ENCODE assay signal across 8 mouse cellular contexts in the genomic region with DNA sequence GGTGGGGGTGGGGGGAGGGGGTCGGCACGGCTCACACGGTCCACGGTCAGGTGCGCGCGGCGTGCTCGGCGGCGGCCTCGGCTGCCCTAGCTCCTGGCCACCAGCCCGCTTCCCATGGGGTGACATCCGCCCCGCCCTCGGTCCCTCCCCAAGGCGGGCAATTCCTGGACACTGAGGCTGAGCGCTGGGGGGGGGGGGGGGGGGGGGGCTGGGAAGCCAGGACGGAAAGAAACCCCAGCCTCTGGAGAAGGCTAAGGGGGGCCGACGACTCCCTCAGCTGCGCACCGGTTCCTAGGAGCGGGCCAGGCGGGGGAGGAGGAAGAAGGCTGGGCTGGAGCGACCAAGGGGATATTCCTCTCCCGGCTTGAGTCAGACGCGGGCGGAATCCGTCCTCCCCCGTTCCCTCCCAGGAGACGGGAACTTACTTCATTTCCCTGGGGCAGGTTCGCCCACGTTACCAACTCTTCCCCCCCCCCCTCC. TPM values are rescaled to one million over a fixed set of nuclear protein-coding genes. Genes with fewer than 3 reads are reported as not detected.
DNase-seq lines count a peak whose midpoint lies in the region; ATAC-seq and TF ChIP-seq lines count a peak whose summit lies in the region.

No protein-coding gene starts in this region.

- DNase-seq in Patski (ENCODE audit: low read depth, low spot score) = no peak
- peak; percentile 88 to 92 for DNase-seq in cerebellum, adult 2 months
- DNase-seq in heart, postnatal 14 days = peak; percentile 93
- peak; percentile 66 to 85 for DNase-seq in layer of hippocampus, postnatal 25 days (ENCODE audit: extremely low spot score in 1 of 2, low spot score in 1 of 2)
- peak; percentile 68 for DNase-seq in ovary, postnatal 14 days (ENCODE audit: low spot score)
- peak; percentile 83 to 88 for DNase-seq in urinary bladder, postnatal 36 days (ENCODE audit: low spot score in 2 of 2)

- TF ChIP-seq POLR2A in cerebellum, adult 2 months (IDR thresholded peaks at IDR 0.05; ENCODE audit: borderline replicate concordance, insufficient read depth, low read length) = no peak; the same call in 1 of the 2 replicates

- no peaks in the 10 kb centered on the region for H3K36me3 ChIP-seq in forebrain, embryonic 16.5 days (ENCODE audit: control insufficient read depth, insufficient read depth)
- H3K36me3 ChIP-seq in lung, embryonic 16.5 days (ENCODE audit: control insufficient read depth, insufficient read depth, low read length) = peaks cover 3% of the 10 kb centered on the region; the same call in 1 of the 2 replicates

- no peak for TF ChIP-seq CTCF in Patski (IDR thresholded peaks at IDR 0.05)
- TF ChIP-seq CTCF in cerebellum, adult 2 months (IDR thresholded peaks at IDR 0.05; ENCODE audit: borderline replicate concordance, insufficient read depth, low read depth, low read length) = no peak

- POLR2A ChIA-PET in Patski (lab: Charles Lee) = interaction anchor here (0.6 to 5.6 kb wide), 9 partner anchors 9 to 214 kb away, joined by 3 to 46 read pairs (median 5); no protein-coding TSS in a partner anchor

- in situ Hi-C loops in Patski (cut with MboI; ENCODE audit: low pct_unique_long_range_greater_than_20kb) = loop anchor here (5.0 kb wide), 2 partner anchors 122 to 202 kb away; no protein-coding TSS in a partner anchor

- 0% methylated on average over 28 of the region's 35 CpGs for WGBS in cerebellum, adult 2 months
- 0% methylated on average over 20 of the region's 35 CpGs for WGBS in forebrain, embryonic 16.5 days
- 0% methylated on average over 29 of the region's 35 CpGs for WGBS in lung, embryonic 16.5 days

- peak overlapping the region; percentile 98 for H3K27ac ChIP-seq in cerebellum, adult 2 months (ENCODE audit: insufficient read depth, low read length)
- H3K27ac ChIP-seq in forebrain, embryonic 16.5 days (ENCODE audit: low read length) = peak overlapping the region; percentile 90
- peak overlapping the region; percentile 99 for H3K27ac ChIP-seq in lung, embryonic 16.5 days (ENCODE audit: low read length)

- peak; percentile 75 for ATAC-seq in Patski
- ATAC-seq in forebrain, embryonic 16.5 days = peak; percentile 77
- ATAC-seq in lung, embryonic 16.5 days (ENCODE audit: low read depth) = peak; percentile 82

- CTCF ChIA-PET in Patski (lab: Charles Lee) = interaction anchor here (1.0 to 6.9 kb wide), 7 partner anchors 50 to 212 kb away, joined by 3 to 56 read pairs (median 4); no protein-coding TSS in a partner anchor

- no peaks in the 10 kb centered on the region for H3K9me3 ChIP-seq in forebrain, embryonic 16.5 days (ENCODE audit: control insufficient read depth, low read length)
- H3K9me3 ChIP-seq in lung, embryonic 16.5 days (ENCODE audit: control insufficient read depth, low read length) = no peaks in the 10 kb centered on the region

- H3K9ac ChIP-seq in forebrain, embryonic 16.5 days (replicated peaks; ENCODE audit: low read depth, low read length) = peak overlapping the region; percentile 78
- peak overlapping the region; percentile 72 for H3K9ac ChIP-seq in lung, embryonic 16.5 days (ENCODE audit: low read length)

- peak overlapping the region; percentile 96 for H3K4me3 ChIP-seq in cerebellum, adult 2 months (replicated peaks; ENCODE audit: insufficient read depth, low read depth, low read length)
- peak overlapping the region; percentile 73 for H3K4me3 ChIP-seq in forebrain, embryonic 16.5 days (replicated peaks; ENCODE audit: low read length)
- peak overlapping the region; percentile 68 for H3K4me3 ChIP-seq in lung, embryonic 16.5 days (ENCODE audit: low read length)

- H3K4me1 ChIP-seq in cerebellum, adult 2 months (ENCODE audit: control insufficient read depth, insufficient read depth, low read length) = peaks cover 6% of the 10 kb centered on the region
- peaks cover 24% of the 10 kb centered on the region for H3K4me1 ChIP-seq in forebrain, embryonic 16.5 days (replicated peaks; ENCODE audit: control insufficient read depth, insufficient read depth, low read length)
- H3K4me1 ChIP-seq in lung, embryonic 16.5 days (replicated peaks; ENCODE audit: control insufficient read depth, insufficient read depth, low read length) = peaks cover 11% of the 10 kb centered on the region

- H3K27me3 ChIP-seq in Patski = no peaks in the 10 kb centered on the region
- no peaks in the 10 kb centered on the region for H3K27me3 ChIP-seq in cerebellum, adult 2 months (ENCODE audit: control insufficient read depth, insufficient read depth, low read length)
- H3K27me3 ChIP-seq in forebrain, embryonic 16.5 days (replicated peaks; ENCODE audit: control insufficient read depth, insufficient read depth, low read length) = 0 out of 2 replicates have a peak, but pooled peaks cover 2% of the 10 kb centered on the region
- no peaks in the 10 kb centered on the region for H3K27me3 ChIP-seq in lung, embryonic 16.5 days (ENCODE audit: control insufficient read depth, insufficient read depth, low read depth, low read length)

- intact Hi-C loops in heart, postnatal 14 days (cut with DNase I) = loop anchor here (1.0 to 5.0 kb wide), 4 partner anchors 49 to 202 kb away; no protein-coding TSS in a partner anchor

- H3K4me2 ChIP-seq in forebrain, embryonic 16.5 days (ENCODE audit: low read length) = peak overlapping the region; percentile 98
- peak overlapping the region; percentile 93 for H3K4me2 ChIP-seq in lung, embryonic 16.5 days (ENCODE audit: low read depth, low read length)

RNA-seq across cellular contexts. Expression of a gene that starts 0.7 kb away (rescaled TPM):
- 132 TPM for polyA plus RNA-seq in Patski (2021)
- 44.3 and 49.0 TPM in 2 replicates for polyA plus RNA-seq in cerebellum, adult 2 months (2012; rRNA removed)
- polyA plus RNA-seq in forebrain, embryonic 16.5 days (2015; fragmentation: Nextera tagmentation; extraction: Ambion mirVana) = 6.5 and 7.9 TPM in 2 replicates
- total RNA-seq in heart, postnatal 14 days (2021) = 10 to 100 TPM; 48.8 to 62.5 TPM
- total RNA-seq in layer of hippocampus, postnatal 25 days (2021) = 10 to 100 TPM; 82.5 to 98.5 TPM
- polyA plus RNA-seq in lung, embryonic 16.5 days (2015; fragmentation: Nextera tagmentation; extraction: Ambion mirVana) = 14.8 and 16.2 TPM in 2 replicates
